Mouse (Mus musculus) midbrain, embryonic 15.5 days (tissue): ENCODE results near the gene Grb10. TPM values are rescaled to one million over a fixed set of nuclear protein-coding genes. Genes with fewer than 3 reads are reported as not detected.
A peak's percentile ranks its signal among the peaks of the same experiment; 100 is the strongest.

ENCODE experiments used
- ATAC-seq: fragments of 200-750 bp; cut with Nextera tagmentation; replicated peaks from 2 replicates; pipeline ENCODE4 v1.8.0; 2017; ENCODE audit warnings: moderate TSS enrichment
- H3K27ac ChIP-seq: fragments of 300-500 bp; sonication (generic); 2 replicates; pipeline ENCODE4 v1.5.1; 2015; ENCODE audit warnings: mild to moderate bottlenecking, inconsistent platforms
- H3K27me3 ChIP-seq: fragments of 300-500 bp; sonication (generic); replicated peaks from 2 replicates; pipeline ENCODE4 v1.6.1; 2015; ENCODE audit warnings: inconsistent platforms
- H3K36me3 ChIP-seq: fragments of 300-500 bp; sonication (generic); replicated peaks from 2 replicates; pipeline ENCODE4 v1.6.1; 2015; ENCODE audit warnings: inconsistent platforms
- H3K4me1 ChIP-seq: fragments of 300-500 bp; sonication (generic); 2 replicates; pipeline ENCODE4 v1.6.1; 2015; ENCODE audit warnings: inconsistent platforms
- H3K4me2 ChIP-seq: fragments of 300-500 bp; sonication (generic); 2 replicates; pipeline ENCODE4 v1.6.1; 2015; ENCODE audit warnings: inconsistent platforms, mild to moderate bottlenecking, moderate library complexity
- H3K4me3 ChIP-seq: fragments of 300-500 bp; sonication (generic); 2 replicates; pipeline ENCODE4 v1.5.1; 2015; ENCODE audit warnings: mild to moderate bottlenecking, inconsistent platforms
- H3K9ac ChIP-seq: fragments of 300-500 bp; sonication (generic); 2 replicates; pipeline ENCODE4 v1.6.1; 2015; ENCODE audit warnings: mild to moderate bottlenecking, inconsistent platforms
- H3K9me3 ChIP-seq: fragments of 300-500 bp; sonication (generic); 2 replicates; pipeline ENCODE4 v1.6.1; 2016; ENCODE audit warnings: inconsistent platforms
- WGBS: fragments of 180-500 bp; shearing (Covaris S2); methylation state at CpG from one replicate; pipeline ENCODE4 v1.1.7; 2015; ENCODE audit warnings: mixed read lengths; 5-methylcytosine and 5-hydroxymethylcytosine counted together
- polyA plus RNA-seq: library from polyadenylated mRNA; unstranded; fragments of >200 nt; fragmentation: Nextera tagmentation; extraction: Ambion mirVana; gene quantifications from 2 replicates; pipeline ENCODE4 v1.2.1, GENCODE M21; 2015

Grb10 gene
- polyA plus RNA-seq, 1 experiment from 2014 or later = 92.5 TPM

DNA sequence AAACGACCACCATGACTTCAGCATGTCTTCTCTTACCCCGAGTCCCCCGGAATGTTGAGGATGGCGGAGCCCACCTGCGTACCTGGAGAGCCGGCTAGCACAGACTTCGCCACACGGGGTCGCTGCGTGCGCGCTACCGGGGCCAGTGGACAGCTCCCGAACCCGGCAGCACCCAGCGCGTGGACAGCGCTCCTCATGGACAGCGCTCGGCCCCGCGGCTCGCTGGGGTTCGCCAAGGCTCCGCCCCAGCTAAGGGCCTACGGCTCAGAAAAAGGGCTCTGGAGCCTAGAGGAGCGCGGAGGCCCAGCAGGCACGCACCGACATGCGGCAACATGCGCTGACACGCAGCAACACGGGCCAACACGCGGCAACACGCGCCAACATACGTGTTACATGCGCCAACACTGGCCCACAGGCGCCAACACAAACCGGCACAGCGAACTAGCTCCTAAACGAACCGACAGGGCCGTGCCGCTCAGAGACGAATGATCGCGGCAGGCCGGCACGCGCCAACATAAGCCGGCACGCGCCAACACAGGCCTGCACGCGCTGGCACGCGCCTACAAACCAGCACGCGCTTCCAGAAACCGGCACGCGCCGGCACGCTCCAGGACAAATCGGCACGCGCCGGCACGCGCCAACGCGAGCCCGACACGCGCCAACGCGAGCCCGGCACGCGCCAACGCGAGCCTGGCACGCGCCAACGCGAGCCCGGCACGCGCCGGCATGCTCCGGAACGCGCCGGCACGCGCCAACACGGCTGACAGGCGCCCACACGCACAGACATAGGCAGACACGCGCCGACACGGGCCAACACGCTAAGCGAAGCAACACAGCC is 12.5 kb downstream of the Grb10 start:
- 57% methylated on average over 108 of the region's 108 CpGs for WGBS
- ATAC-seq = peak; percentile 95

DNA sequence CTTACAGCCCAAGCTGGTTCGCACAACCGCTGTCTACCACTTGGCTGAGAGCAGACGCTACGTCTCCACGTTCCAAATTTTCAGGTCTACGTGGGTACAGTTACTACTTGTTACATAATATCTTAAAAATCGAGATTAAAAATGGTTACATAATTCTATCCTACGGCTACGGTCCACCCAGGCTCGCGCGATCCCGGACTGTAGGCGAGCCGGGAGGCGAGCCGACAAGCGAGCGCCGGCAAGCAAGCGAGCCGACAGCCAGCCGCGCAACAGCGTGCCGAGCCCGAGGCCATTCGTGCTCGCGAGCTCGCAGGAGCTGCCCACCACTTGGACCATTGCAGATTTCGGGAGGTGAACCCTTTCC is 13.1 kb downstream of the Grb10 start:
- ATAC-seq = peak; percentile 77
- peaks cover 62% of the 10 kb centered on the region for H3K27me3 ChIP-seq
- H3K9ac ChIP-seq = 0 out of 2 replicates have a peak overlapping the region, but pooled peaks have one; percentile 21
- no peaks in the 10 kb centered on the region for H3K4me1 ChIP-seq
- WGBS = 50% methylated on average over 32 of the region's 32 CpGs
- no peaks in the 10 kb centered on the region for H3K36me3 ChIP-seq
- peak overlapping the region; percentile 41 for H3K4me3 ChIP-seq
- no peaks in the 10 kb centered on the region for H3K9me3 ChIP-seq
- H3K27ac ChIP-seq = peak overlapping the region; percentile 75; the same call in 1 of the 2 replicates
- peak overlapping the region; percentile 52 for H3K4me2 ChIP-seq

More for the DNA sequence above, 12.5 kb downstream of the Grb10 start:
- Histone ChIP-seq H3K36me3 (no peaks in the 10 kb centered on the region), H3K4me3 (peak overlapping the region; percentile 41), H3K27ac (peak overlapping the region; percentile 75), H3K9ac (peak overlapping the region; percentile 21), H3K4me1 (no peaks in the 10 kb centered on the region), H3K9me3 (no peaks in the 10 kb centered on the region), H3K27me3 (peaks cover 62% of the 10 kb centered on the region), H3K4me2 (peak overlapping the region; percentile 52)

DNA sequence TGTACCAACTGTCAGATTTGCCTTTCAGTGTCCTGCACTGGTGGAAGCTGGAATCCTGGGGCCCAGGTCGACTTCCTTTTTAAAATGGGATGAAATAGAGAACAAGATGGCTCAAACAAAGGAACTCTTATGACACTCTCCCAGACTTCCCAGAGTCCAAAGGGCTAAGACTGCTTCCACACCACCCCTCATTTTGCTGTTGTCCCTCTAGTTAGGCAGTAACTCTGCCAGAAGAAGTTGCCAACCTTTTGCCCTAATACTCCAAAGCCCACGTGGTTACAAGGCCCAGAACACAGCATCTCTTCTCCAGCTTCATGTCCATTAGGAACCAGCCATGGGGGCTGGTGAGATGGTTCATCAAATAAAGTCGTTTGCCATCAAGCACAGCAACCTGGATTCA is 15.4 kb downstream of the Grb10 start:
- WGBS = 54% methylated on average over 3 of the region's 3 CpGs
- peaks cover 49% of the 10 kb centered on the region for H3K27me3 ChIP-seq
- H3K36me3 ChIP-seq = no peaks in the 10 kb centered on the region
- no peak overlapping the region for H3K4me2 ChIP-seq
- no peak overlapping the region for H3K4me3 ChIP-seq
- H3K9me3 ChIP-seq = no peaks in the 10 kb centered on the region
- no peak for ATAC-seq
- no peaks in the 10 kb centered on the region for H3K4me1 ChIP-seq
- no peak overlapping the region for H3K9ac ChIP-seq
- no peak overlapping the region for H3K27ac ChIP-seq

DNA sequence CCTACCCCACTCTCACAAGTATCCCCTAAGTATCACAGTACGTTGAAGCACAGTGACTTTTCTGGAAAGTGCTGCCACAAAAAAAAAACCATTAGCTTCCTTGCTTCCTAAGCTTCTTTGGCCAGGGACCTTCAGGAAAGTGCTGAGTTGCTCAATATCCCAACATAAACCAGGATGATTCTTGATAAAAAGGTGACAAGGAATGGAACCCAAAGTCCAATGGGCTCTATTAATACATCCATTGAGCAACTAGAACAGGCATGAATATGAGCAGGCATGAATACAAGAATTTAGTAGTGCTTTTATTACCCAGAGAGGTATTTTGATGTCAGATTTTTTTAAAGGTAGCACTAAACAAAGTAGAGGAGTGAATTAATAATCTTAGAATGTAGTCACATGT is 18.8 kb downstream of the Grb10 start:
- H3K4me1 ChIP-seq = no peaks in the 10 kb centered on the region
- H3K27ac ChIP-seq = no peak overlapping the region
- H3K36me3 ChIP-seq = no peaks in the 10 kb centered on the region
- 79% methylated on average over 1 of the region's 1 CpGs for WGBS
- no peak for ATAC-seq
- no peak overlapping the region for H3K9ac ChIP-seq
- no peaks in the 10 kb centered on the region for H3K9me3 ChIP-seq
- H3K27me3 ChIP-seq = peaks cover 42% of the 10 kb centered on the region
- H3K4me3 ChIP-seq = no peak overlapping the region
- H3K4me2 ChIP-seq = no peak overlapping the region

DNA sequence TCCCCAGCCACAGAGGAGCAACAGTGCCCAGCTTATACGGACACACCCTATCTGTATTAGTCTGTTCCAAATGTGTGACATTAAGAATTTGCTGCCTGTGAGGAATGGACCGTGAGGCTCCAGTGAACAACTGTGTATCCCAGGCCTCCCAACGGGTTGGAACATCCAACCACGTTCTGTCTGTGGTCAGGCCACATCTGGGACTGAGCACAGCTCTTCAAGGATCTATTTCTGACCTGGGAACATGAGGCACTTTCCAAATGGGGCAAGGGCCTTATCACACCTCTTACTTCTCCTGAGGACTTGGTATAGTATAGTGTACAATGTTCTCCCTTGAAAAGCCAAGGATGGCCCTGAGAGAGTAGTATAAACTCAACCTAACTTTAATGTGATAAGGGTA is 19.9 kb downstream of the Grb10 start:
- no peak for ATAC-seq
- H3K36me3 ChIP-seq = no peaks in the 10 kb centered on the region
- WGBS = 92% methylated on average over 4 of the region's 4 CpGs
- no peaks in the 10 kb centered on the region for H3K9me3 ChIP-seq
- H3K4me1 ChIP-seq = no peaks in the 10 kb centered on the region
- peaks cover 37% of the 10 kb centered on the region for H3K27me3 ChIP-seq
- no peak overlapping the region for H3K4me3 ChIP-seq
- H3K4me2 ChIP-seq = no peak overlapping the region
- H3K27ac ChIP-seq = no peak overlapping the region
- no peak overlapping the region for H3K9ac ChIP-seq

DNA sequence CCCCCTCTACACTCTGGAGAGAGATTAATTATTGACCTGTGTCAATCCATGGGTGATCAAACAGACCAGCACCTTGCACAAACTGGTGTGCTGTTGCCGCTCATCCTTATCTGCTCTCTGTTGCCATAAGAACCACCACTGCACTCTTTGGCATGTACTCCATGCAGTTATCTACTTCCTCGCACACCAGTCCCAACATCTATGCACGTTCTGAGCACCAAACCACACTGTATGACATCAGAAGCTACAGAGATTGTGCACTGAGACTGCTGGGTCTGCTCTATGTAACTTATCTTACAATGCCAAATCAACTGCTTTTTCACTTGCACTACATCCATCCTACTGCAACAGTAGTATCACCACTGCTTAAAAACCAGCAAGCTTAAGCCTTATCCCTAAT is 28.4 kb downstream of the Grb10 start:
- no peaks in the 10 kb centered on the region; the same call in 1 of the 2 replicates for H3K9me3 ChIP-seq
- H3K27ac ChIP-seq = no peak overlapping the region
- 92% methylated on average over 3 of the region's 3 CpGs for WGBS
- no peak for ATAC-seq
- no peak overlapping the region for H3K4me2 ChIP-seq
- H3K36me3 ChIP-seq = no peaks in the 10 kb centered on the region
- no peaks in the 10 kb centered on the region for H3K4me1 ChIP-seq
- H3K4me3 ChIP-seq = no peak overlapping the region
- H3K27me3 ChIP-seq = no peaks in the 10 kb centered on the region
- H3K9ac ChIP-seq = no peak overlapping the region

DNA sequence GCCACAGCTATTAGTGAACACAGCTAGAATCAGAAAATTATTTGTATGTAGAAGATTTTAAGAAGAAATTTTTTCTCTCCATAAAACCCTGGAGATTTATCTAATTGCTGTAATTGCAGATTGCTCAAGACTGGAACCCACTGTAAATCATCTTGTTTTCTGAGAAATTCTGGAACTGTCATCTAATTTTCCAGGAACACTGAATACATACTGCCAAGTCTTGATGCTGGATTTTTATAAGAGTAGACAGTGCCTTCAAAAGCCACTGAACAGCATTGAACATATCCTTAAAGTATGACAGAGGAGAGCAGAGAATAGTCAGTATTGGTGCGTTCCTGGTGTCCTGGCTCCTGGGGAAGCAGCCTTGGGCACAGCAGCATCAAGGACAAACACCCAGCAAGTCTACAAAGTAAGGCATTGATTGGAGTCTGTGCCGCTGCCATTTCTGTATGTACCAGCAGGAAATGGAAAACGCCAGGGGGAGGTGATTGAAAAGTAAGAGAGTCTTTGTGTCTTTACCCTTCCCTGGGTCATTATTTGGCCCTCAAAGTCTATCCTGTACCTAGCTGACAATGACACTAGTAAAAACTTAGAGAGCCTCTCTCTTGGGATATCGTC is 38.1 kb downstream of the Grb10 start:
- 82% methylated on average over 4 of the region's 4 CpGs for WGBS

DNA sequence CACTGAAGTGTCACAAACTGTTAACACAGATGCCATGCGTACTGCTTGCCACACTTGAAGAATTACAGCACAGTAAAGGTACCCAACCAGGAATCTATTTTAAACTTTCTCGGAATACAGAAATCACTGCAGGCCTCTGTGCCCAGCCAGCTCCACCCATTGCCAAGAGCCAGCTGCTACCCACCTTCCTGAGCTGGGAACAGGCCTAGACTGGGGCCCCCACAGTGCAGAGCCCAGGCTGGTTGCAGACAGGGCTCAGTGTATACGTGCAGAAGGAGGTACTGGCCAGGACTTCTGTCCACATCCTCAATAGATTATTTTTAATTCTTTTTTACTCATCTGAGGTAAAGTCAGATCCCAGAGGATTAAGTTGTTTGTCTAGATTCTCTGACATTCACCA is 39.6 kb downstream of the Grb10 start:
- Histone ChIP-seq H3K4me2 (no peak overlapping the region), H3K4me3 (no peak overlapping the region), H3K36me3 (no peaks in the 10 kb centered on the region), H3K27ac (no peak overlapping the region), H3K9me3 (no peaks in the 10 kb centered on the region), H3K27me3 (no peaks in the 10 kb centered on the region), H3K4me1 (no peaks in the 10 kb centered on the region), H3K9ac (no peak overlapping the region)
- WGBS = 79% methylated on average over 3 of the region's 3 CpGs
- ATAC-seq = no peak

More for the DNA sequence above, 38.1 kb downstream of the Grb10 start:
- no peak for ATAC-seq
- no peaks in the 10 kb centered on the region for H3K27me3 ChIP-seq
- no peaks in the 10 kb centered on the region for H3K9me3 ChIP-seq
- no peak overlapping the region for H3K4me3 ChIP-seq
- no peak overlapping the region for H3K27ac ChIP-seq
- H3K4me2 ChIP-seq = no peak overlapping the region
- no peaks in the 10 kb centered on the region for H3K4me1 ChIP-seq
- H3K36me3 ChIP-seq = no peaks in the 10 kb centered on the region
- no peak overlapping the region for H3K9ac ChIP-seq

DNA sequence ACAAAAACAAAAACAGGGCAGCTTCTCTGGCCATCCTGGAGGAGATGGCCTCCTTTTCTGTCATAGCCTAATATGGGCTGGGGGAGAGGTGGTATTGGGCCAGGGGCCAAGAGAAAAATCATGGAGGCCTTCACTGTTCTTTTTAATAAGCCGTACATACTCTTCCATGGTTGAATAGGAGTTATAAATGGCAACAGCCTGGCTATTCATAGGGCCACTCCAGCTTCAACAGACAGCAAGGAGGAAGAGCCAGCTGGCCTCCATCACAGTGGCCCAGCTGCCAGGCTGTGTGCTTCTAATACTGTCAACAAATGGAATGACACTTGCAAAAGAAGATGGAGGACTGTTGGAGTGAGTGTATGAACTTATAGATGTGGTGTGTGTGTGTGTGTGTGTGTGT is 41.4 kb downstream of the Grb10 start:
- Histone ChIP-seq H3K27me3 (no peaks in the 10 kb centered on the region), H3K36me3 (no peaks in the 10 kb centered on the region), H3K9ac (no peak overlapping the region), H3K27ac (no peak overlapping the region), H3K9me3 (no peaks in the 10 kb centered on the region), H3K4me3 (no peak overlapping the region), H3K4me1 (no peaks in the 10 kb centered on the region), H3K4me2 (no peak overlapping the region)
- no peak for ATAC-seq
- WGBS = 71% methylated on average over 1 of the region's 1 CpGs

DNA sequence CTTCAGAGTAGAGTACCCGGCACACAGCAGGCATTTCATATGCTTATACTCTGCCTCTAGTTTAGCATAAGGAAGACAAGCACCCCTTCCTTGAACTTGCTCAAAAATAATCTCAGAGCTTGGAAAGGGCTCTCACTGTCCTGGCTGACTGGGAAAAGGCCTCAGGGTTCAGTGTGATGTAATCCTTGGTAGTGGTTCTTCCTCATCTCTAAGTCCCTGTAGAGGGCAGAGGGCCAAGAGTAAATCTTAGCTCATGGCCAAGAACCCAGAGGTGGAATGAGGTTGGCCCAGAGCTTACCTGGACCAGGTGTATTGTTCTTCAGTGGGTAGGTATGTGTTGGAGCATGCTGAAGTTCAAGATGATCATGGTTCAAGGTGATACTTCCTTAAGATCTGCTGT is 43.1 kb downstream of the Grb10 start:
- Histone ChIP-seq H3K9me3 (no peaks in the 10 kb centered on the region), H3K4me2 (no peak overlapping the region)
- no peak for ATAC-seq

DNA sequence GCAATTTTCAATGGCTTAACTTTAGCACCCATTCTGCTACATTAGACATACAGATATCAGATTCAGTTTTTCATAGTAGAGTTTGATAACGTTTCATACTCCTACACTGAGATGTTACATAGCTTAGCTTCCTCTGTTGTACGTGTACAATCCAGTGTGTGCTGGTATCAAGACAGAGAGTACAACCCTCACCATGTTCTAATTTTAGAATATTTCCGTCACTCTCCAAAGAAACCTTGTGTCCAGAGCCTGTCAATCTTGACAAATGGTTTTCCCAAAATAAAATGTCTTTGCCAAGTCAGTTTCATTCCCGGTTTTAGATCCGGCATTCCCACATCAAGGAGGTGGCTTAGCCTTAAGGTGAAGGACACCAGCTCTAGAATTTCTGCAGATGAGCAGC is 44.7 kb downstream of the Grb10 start:
- H3K27me3 ChIP-seq = no peaks in the 10 kb centered on the region
- no peaks in the 10 kb centered on the region for H3K36me3 ChIP-seq
- no peak overlapping the region for H3K9ac ChIP-seq
- 91% methylated on average over 5 of the region's 5 CpGs for WGBS
- ATAC-seq = no peak
- H3K27ac ChIP-seq = no peak overlapping the region
- no peaks in the 10 kb centered on the region for H3K9me3 ChIP-seq
- H3K4me2 ChIP-seq = no peak overlapping the region
- H3K4me1 ChIP-seq = no peaks in the 10 kb centered on the region
- no peak overlapping the region for H3K4me3 ChIP-seq

More for the DNA sequence above, 43.1 kb downstream of the Grb10 start:
- H3K36me3 ChIP-seq = no peaks in the 10 kb centered on the region
- no peak overlapping the region for H3K9ac ChIP-seq
- H3K4me1 ChIP-seq = no peaks in the 10 kb centered on the region
- no peak overlapping the region for H3K4me3 ChIP-seq
- H3K27me3 ChIP-seq = no peaks in the 10 kb centered on the region
- 98% methylated on average over 1 of the region's 1 CpGs for WGBS
- H3K27ac ChIP-seq = no peak overlapping the region

DNA sequence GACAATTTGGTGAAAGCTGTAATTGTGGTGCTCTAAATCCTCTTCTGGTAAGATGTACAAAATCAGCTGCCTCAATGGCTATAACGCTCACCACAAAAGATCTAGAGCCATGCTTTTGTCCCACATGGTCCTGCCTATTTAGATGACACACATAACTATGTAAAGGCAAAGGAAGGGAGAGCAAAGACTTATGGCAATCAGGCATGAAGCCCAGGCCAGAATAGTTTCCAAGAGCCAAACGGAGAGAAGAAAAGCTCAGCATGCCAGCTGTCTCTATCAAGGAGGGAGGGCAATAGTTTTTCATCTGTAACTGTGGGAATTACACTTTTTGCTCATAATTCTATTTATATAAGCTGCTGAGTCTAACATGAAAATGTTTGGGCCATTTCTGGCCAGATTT is 45.3 kb downstream of the Grb10 start:
- Histone ChIP-seq H3K4me2 (no peak overlapping the region), H3K4me1 (no peaks in the 10 kb centered on the region), H3K27ac (no peak overlapping the region), H3K9ac (no peak overlapping the region), H3K9me3 (no peaks in the 10 kb centered on the region), H3K27me3 (no peaks in the 10 kb centered on the region), H3K36me3 (no peaks in the 10 kb centered on the region), H3K4me3 (no peak overlapping the region)
- 65% methylated on average over 2 of the region's 2 CpGs for WGBS
- no peak for ATAC-seq

DNA sequence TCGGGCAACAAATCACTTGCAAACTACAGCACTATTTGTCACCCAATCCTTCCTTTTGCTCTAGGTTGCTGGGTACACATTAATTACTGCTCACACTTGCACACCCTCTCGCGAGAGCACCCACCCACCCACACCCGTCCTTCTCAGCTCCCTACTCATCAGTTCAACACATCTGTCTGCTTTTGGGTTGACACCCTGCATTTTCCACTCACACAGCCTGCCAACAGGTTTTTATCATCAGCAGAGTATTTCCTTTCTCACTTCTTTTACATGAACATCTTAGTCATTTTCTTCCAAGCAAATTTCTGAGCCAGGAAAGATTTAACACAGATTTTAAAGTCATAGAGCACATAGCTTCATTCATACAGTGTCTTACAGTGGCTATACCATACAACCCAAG is 48.6 kb downstream of the Grb10 start:
- H3K4me3 ChIP-seq = no peak overlapping the region
- H3K27me3 ChIP-seq = no peaks in the 10 kb centered on the region
- no peak for ATAC-seq
- 88% methylated on average over 4 of the region's 4 CpGs for WGBS
- no peaks in the 10 kb centered on the region for H3K9me3 ChIP-seq
- H3K27ac ChIP-seq = no peak overlapping the region
- H3K9ac ChIP-seq = no peak overlapping the region
- no peaks in the 10 kb centered on the region for H3K36me3 ChIP-seq
- H3K4me2 ChIP-seq = no peak overlapping the region
- H3K4me1 ChIP-seq = no peaks in the 10 kb centered on the region
